Mouse (Mus musculus) liver, embryonic 14.5 days (tissue): ENCODE measurements around the gene Egfl7.

Experiments used
- CTCF ChIP-seq: IDR thresholded peaks from 2 replicates; pipeline ENCODE4 v1.5.1; 2016; ENCODE audit warnings: antibody characterized with exemption, low read depth, control low read depth
- EP300 ChIP-seq: IDR thresholded peaks from 2 replicates; pipeline ENCODE4 v1.6.1; 2016; ENCODE audit warnings: antibody characterized with exemption, low read depth

DNA sequence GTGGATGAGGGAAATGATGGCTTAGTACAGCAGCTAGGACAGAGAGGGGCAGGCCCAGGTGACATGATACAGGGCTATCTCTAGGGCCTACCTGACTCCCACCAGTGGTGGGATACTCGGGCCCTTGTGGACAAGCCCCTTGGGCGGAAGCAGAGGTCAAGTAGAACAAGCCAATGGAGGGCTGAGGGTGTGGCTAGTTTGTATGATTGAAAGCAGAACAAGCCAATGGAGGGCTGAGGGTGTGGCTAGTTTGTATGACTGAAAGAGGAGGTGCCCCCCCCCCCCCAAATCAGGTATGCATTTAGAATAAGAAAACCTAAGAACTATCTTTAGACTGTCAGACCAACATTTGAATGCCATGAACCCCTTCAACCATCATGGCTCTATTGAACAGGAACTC lies 2.4 kb downstream of the Egfl7 start:
- TF ChIP-seq CTCF (no peak), EP300 (no peak)
